In the genomic region with DNA sequence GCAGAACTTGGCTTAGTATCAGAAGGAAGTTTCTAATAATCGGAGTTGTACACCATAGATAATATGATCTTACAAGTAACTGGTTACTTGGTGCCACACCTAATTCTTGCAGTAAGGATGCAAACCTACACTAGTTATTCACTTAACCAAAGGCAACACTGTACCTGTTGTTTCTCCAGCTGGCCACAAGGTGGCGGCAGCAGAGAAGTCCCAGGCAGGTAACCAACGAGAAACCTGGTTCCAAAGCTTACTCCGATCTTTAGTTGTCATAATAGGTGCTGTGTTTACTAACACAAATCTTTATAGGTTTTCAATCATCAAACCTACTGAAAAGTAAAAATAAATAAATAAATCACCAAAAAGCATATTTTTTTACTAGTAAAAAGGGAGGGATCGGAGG, we compare ENCODE assay signal across 8 mouse cellular contexts. TPM values are rescaled to one million over a fixed set of nuclear protein-coding genes. Genes with fewer than 3 reads are reported as not detected.
DNase-seq lines count a peak whose midpoint lies in the region; ATAC-seq lines count a peak whose summit lies in the region.
"Had no signal": no experiment of that assay in that cellular context is flagged by ENCODE, and none has a peak within 500 bp of the region (broad histone marks: within the 10 kb centered on the region; RNA-seq: fewer than 3 reads in every experiment).

No protein-coding gene starts in this region.

- no peak overlapping the region for H3K4me3 ChIP-seq in embryonic facial prominence, embryonic 14.5 days (ENCODE audit: low read depth, low read length)
- H3K4me3 ChIP-seq: stomach, embryonic 15.5 days had no signal

- peak; percentile 74 for DNase-seq in 416B (ENCODE audit: low read depth)
- peak; percentile 62 to 65 for DNase-seq in B cell, adult 2 months
- peak; percentile 63 to 76 for DNase-seq in adrenal gland, postnatal 36 days
- peak; percentile 66 for DNase-seq in embryonic facial prominence, embryonic 14.5 days (ENCODE audit: low spot score)
- peak; percentile 74 to 77 for DNase-seq in kidney, postnatal 25 days
- peak; percentile 73 for DNase-seq in lung, postnatal 14 days
- DNase-seq in spleen, postnatal 36 days (ENCODE audit: low spot score in 2 of 2), result peak; percentile 29 to 32

- H3K9ac ChIP-seq in embryonic facial prominence, embryonic 14.5 days (ENCODE audit: low read depth, low read length), result no peak overlapping the region
- H3K9ac ChIP-seq: stomach, embryonic 15.5 days had no signal

- H3K9me3 ChIP-seq in embryonic facial prominence, embryonic 14.5 days (ENCODE audit: control insufficient read depth, low read length), result no peaks in the 10 kb centered on the region
- H3K9me3 ChIP-seq: stomach, embryonic 15.5 days had no signal

- H3K4me2 ChIP-seq in embryonic facial prominence, embryonic 14.5 days (ENCODE audit: low read depth, low read length), result no peak overlapping the region
- H3K4me2 ChIP-seq: stomach, embryonic 15.5 days had no signal

- no peak overlapping the region for H3K27ac ChIP-seq in embryonic facial prominence, embryonic 14.5 days (replicated peaks; ENCODE audit: low read depth, low read length)
- H3K27ac ChIP-seq: stomach, embryonic 15.5 days had no signal

- H3K4me1 ChIP-seq in embryonic facial prominence, embryonic 14.5 days (ENCODE audit: control insufficient read depth, insufficient read depth, low read length), result peaks cover 9% of the 10 kb centered on the region

- no peak for ATAC-seq in embryonic facial prominence, embryonic 14.5 days (ENCODE audit: low read depth)

- H3K27me3 ChIP-seq in embryonic facial prominence, embryonic 14.5 days (replicated peaks; ENCODE audit: control insufficient read depth, insufficient read depth, low read length), result no peaks in the 10 kb centered on the region
- H3K27me3 ChIP-seq: stomach, embryonic 15.5 days had no signal

- H3K36me3 ChIP-seq in embryonic facial prominence, embryonic 14.5 days (ENCODE audit: control insufficient read depth, insufficient read depth, low read length), result no peaks in the 10 kb centered on the region
- H3K36me3 ChIP-seq: stomach, embryonic 15.5 days had no signal

- WGBS in embryonic facial prominence, embryonic 14.5 days, result 26% methylated on average over 5 of the region's 5 CpGs

RNA-seq across cellular contexts. Expression of a gene that starts 24.3 kb away (rescaled TPM):
- total RNA-seq in adrenal gland, postnatal 36 days (2021), result 10 to 100 TPM; 53.0 to 57.3 TPM
- 39.2 and 40.4 TPM in 2 replicates for polyA plus RNA-seq in embryonic facial prominence, embryonic 14.5 days (2014; fragmentation: Nextera tagmentation; extraction: Ambion mirVana)

RNA-seq across cellular contexts. Expression of a gene that starts 35.8 kb away (rescaled TPM):
- total RNA-seq in adrenal gland, postnatal 36 days (2021), result 1 to 10 TPM; 7.2 to 9.2 TPM
- 0.35 and 0.97 TPM in 2 replicates for polyA plus RNA-seq in embryonic facial prominence, embryonic 14.5 days (2014; fragmentation: Nextera tagmentation; extraction: Ambion mirVana)
